Mouse (Mus musculus) 3T3-L1 (cell line): ENCODE results near the gene Adar.
A peak's percentile ranks its signal among the peaks of the same experiment; 100 is the strongest.
"Not testable (repeated sequence)": the region's sequence is repeated elsewhere in the genome, so short reads cannot be mapped to it uniquely, and the experiment has no call there.

Source experiments
- DNase-seq: peaks from one replicate; pipeline ENCODE4 v3.0.0-alpha.2; 2015; ENCODE audit warnings: low read depth, low spot score

Adar gene

GRCm38 (mm10) chr3:89788680-89789352 lies 74.0 kb downstream of the Adar start:
- no peak for DNase-seq

- DNase-seq, result no peak
Observed at GRCm38 (mm10) chr3:89794616-89795015, 79.8 kb downstream of the Adar start.

GRCm38 (mm10) chr3:89795746-89796145 lies 80.9 kb downstream of the Adar start:
- DNase-seq, result peak; percentile 92

GRCm38 (mm10) chr3:89796358-89796757 lies 81.5 kb downstream of the Adar start:
- peak; percentile 38 for DNase-seq

GRCm38 (mm10) chr3:89798518-89798917 lies 83.7 kb downstream of the Adar start:
- peak; percentile 26 for DNase-seq

GRCm38 (mm10) chr3:89799476-89799875 lies 84.7 kb downstream of the Adar start:
- no peak for DNase-seq

GRCm38 (mm10) chr3:89800078-89800477 lies 85.3 kb downstream of the Adar start:
- not testable (repeated sequence) for DNase-seq

- DNase-seq, result no peak
Observed at GRCm38 (mm10) chr3:89800774-89801506, 86.1 kb downstream of the Adar start.

- DNase-seq, result peak; percentile 82
Observed at GRCm38 (mm10) chr3:89801507-89801847, 86.7 kb downstream of the Adar start.

GRCm38 (mm10) chr3:89802876-89803275 lies 88.1 kb downstream of the Adar start:
- DNase-seq, result no peak
